Mouse (Mus musculus) hindbrain, embryonic 15.5 days (tissue): ENCODE measurements at regions not wholly inside any gene's neighbourhood (a gene's known extent, or its start where the extent isn't known, plus 50 kb on each side); places are given as distances from the start of the nearest gene placed in this dataset.
A peak's percentile ranks its signal among the peaks of the same experiment; 100 is the strongest.
"Not testable (repeated sequence)": the region's sequence is repeated elsewhere in the genome, so short reads cannot be mapped to it uniquely, and the experiment has no call there.

Experiments
- ATAC-seq: fragments of 200-750 bp; cut with Nextera tagmentation; 2 replicates; pipeline ENCODE4 v1.8.0; 2017; ENCODE audit warnings: low read depth, moderate number of reproducible peaks, moderate TSS enrichment; ENCODE audit not compliant: low FRiP score
- H3K27ac ChIP-seq: fragments of 300-500 bp; sonication (generic); replicated peaks from 2 replicates; pipeline ENCODE4 v1.5.1; 2015; ENCODE audit warnings: mild to moderate bottlenecking, inconsistent platforms
- H3K27me3 ChIP-seq: fragments of 300-500 bp; sonication (generic); 2 replicates; pipeline ENCODE4 v1.6.1; 2015; ENCODE audit warnings: control low read depth, inconsistent platforms
- H3K36me3 ChIP-seq: fragments of 300-500 bp; sonication (generic); 2 replicates; pipeline ENCODE4 v1.6.1; 2015; ENCODE audit warnings: control low read depth, inconsistent platforms
- H3K4me1 ChIP-seq: fragments of 300-500 bp; sonication (generic); replicated peaks from 2 replicates; pipeline ENCODE4 v1.6.1; 2015; ENCODE audit warnings: control low read depth, inconsistent platforms
- H3K4me2 ChIP-seq: fragments of 300-500 bp; sonication (generic); 2 replicates; pipeline ENCODE4 v1.6.1; 2015; ENCODE audit warnings: moderate library complexity, mild to moderate bottlenecking, inconsistent platforms
- H3K4me3 ChIP-seq: fragments of 300-500 bp; sonication (generic); 2 replicates; pipeline ENCODE4 v1.5.1; 2015; ENCODE audit warnings: mild to moderate bottlenecking, inconsistent platforms
- H3K9ac ChIP-seq: fragments of 300-500 bp; sonication (generic); 2 replicates; pipeline ENCODE4 v1.6.1; 2015; ENCODE audit warnings: inconsistent platforms
- H3K9me3 ChIP-seq: fragments of 300-500 bp; sonication (generic); 2 replicates; pipeline ENCODE4 v1.6.1; 2016; ENCODE audit warnings: control low read depth, inconsistent platforms
- WGBS: fragments of 180-500 bp; shearing (Covaris S2); methylation state at CpG from one replicate; pipeline ENCODE4 v1.1.7; 2015; 5-methylcytosine and 5-hydroxymethylcytosine counted together

- no peaks in the 10 kb centered on the region for H3K27me3 ChIP-seq
- WGBS, result 42% methylated on average over 7 of the region's 7 CpGs
- no peaks in the 10 kb centered on the region for H3K36me3 ChIP-seq
- H3K4me2 ChIP-seq, result no peak overlapping the region
- H3K27ac ChIP-seq, result no peak overlapping the region
- no peak overlapping the region for H3K4me3 ChIP-seq
- no peaks in the 10 kb centered on the region for H3K9me3 ChIP-seq
- H3K4me1 ChIP-seq, result no peaks in the 10 kb centered on the region
- H3K9ac ChIP-seq, result no peak overlapping the region
- no peak for ATAC-seq
These were observed 226.5 kb downstream of the Ppp1r3a start for GRCm38 (mm10) chr6:14528564-14528963.

GRCm38 (mm10) chr6:14522742-14523141 lies 232.3 kb downstream of the Ppp1r3a start:
- Histone ChIP-seq H3K27me3 (no peaks in the 10 kb centered on the region), H3K36me3 (no peaks in the 10 kb centered on the region), H3K4me3 (no peak overlapping the region), H3K9ac (no peak overlapping the region), H3K9me3 (no peaks in the 10 kb centered on the region), H3K4me1 (no peaks in the 10 kb centered on the region), H3K27ac (no peak overlapping the region), H3K4me2 (no peak overlapping the region)
- WGBS, result 24% methylated on average over 2 of the region's 2 CpGs
- ATAC-seq, result no peak

GRCm38 (mm10) chr6:14521321-14521720 lies 233.8 kb downstream of the Ppp1r3a start:
- H3K4me1 ChIP-seq, result no peaks in the 10 kb centered on the region

GRCm38 (mm10) chr6:14504171-14504570 lies 250.9 kb downstream of the Ppp1r3a start:
- no peaks in the 10 kb centered on the region for H3K4me1 ChIP-seq
- no peaks in the 10 kb centered on the region for H3K36me3 ChIP-seq
- peak; percentile 63 for ATAC-seq
- H3K27ac ChIP-seq, result no peak overlapping the region
- 37% methylated on average over 1 of the region's 1 CpGs for WGBS
- H3K4me2 ChIP-seq, result no peak overlapping the region
- no peak overlapping the region for H3K9ac ChIP-seq
- no peak overlapping the region for H3K4me3 ChIP-seq
- no peaks in the 10 kb centered on the region for H3K27me3 ChIP-seq
- H3K9me3 ChIP-seq, result no peaks in the 10 kb centered on the region

More at GRCm38 (mm10) chr6:14521321-14521720, 233.8 kb downstream of the Ppp1r3a start:
- Histone ChIP-seq H3K9me3 (no peaks in the 10 kb centered on the region), H3K9ac (no peak overlapping the region), H3K27me3 (no peaks in the 10 kb centered on the region), H3K27ac (no peak overlapping the region), H3K4me3 (no peak overlapping the region), H3K36me3 (no peaks in the 10 kb centered on the region), H3K4me2 (no peak overlapping the region)
- WGBS, result 89% methylated on average over 1 of the region's 1 CpGs
- ATAC-seq, result no peak

GRCm38 (mm10) chr6:14500663-14501062 lies 254.4 kb downstream of the Ppp1r3a start:
- Histone ChIP-seq H3K9ac (no peak overlapping the region), H3K9me3 (no peaks in the 10 kb centered on the region), H3K36me3 (no peaks in the 10 kb centered on the region), H3K4me2 (no peak overlapping the region), H3K27me3 (no peaks in the 10 kb centered on the region), H3K27ac (no peak overlapping the region), H3K4me3 (no peak overlapping the region), H3K4me1 (no peaks in the 10 kb centered on the region)
- 93% methylated on average over 2 of the region's 2 CpGs for WGBS
- ATAC-seq, result no peak

GRCm38 (mm10) chr6:14499882-14500281 lies 255.2 kb downstream of the Ppp1r3a start:
- H3K4me3 ChIP-seq, H3K9ac ChIP-seq, H3K36me3 ChIP-seq, H3K27ac ChIP-seq, H3K4me1 ChIP-seq, ATAC-seq, H3K27me3 ChIP-seq, H3K9me3 ChIP-seq, H3K4me2 ChIP-seq: not testable (repeated sequence)
- 64% methylated on average over 1 of the region's 1 CpGs for WGBS

GRCm38 (mm10) chr6:14486642-14487041 lies 268.4 kb downstream of the Ppp1r3a start:
- H3K36me3 ChIP-seq, H3K4me1 ChIP-seq, H3K4me2 ChIP-seq, H3K9me3 ChIP-seq, H3K27ac ChIP-seq, H3K4me3 ChIP-seq, H3K27me3 ChIP-seq, ATAC-seq, H3K9ac ChIP-seq: not testable (repeated sequence)
- 71% methylated on average over 3 of the region's 3 CpGs for WGBS

- Histone ChIP-seq H3K4me3 (no peak overlapping the region), H3K27me3 (no peaks in the 10 kb centered on the region), H3K36me3 (no peaks in the 10 kb centered on the region), H3K9ac (no peak overlapping the region), H3K4me1 (no peaks in the 10 kb centered on the region), H3K4me2 (no peak overlapping the region), H3K27ac (no peak overlapping the region), H3K9me3 (no peaks in the 10 kb centered on the region)
- 85% methylated on average over 1 of the region's 1 CpGs for WGBS
- no peak for ATAC-seq
These were observed 298.7 kb downstream of the Ppp1r3a start for GRCm38 (mm10) chr6:14456394-14456793.

- H3K4me2 ChIP-seq, H3K4me3 ChIP-seq, H3K36me3 ChIP-seq, H3K9me3 ChIP-seq, ATAC-seq, H3K27ac ChIP-seq, H3K27me3 ChIP-seq, H3K4me1 ChIP-seq, H3K9ac ChIP-seq: not testable (repeated sequence)
- WGBS, result 82% methylated on average over 3 of the region's 3 CpGs
These were observed 301.8 kb downstream of the Ppp1r3a start for GRCm38 (mm10) chr6:14453321-14453720.

GRCm38 (mm10) chr6:14431751-14432150 lies 323.3 kb downstream of the Ppp1r3a start:
- Histone ChIP-seq H3K27me3 (no peaks in the 10 kb centered on the region), H3K9ac (no peak overlapping the region), H3K4me3 (no peak overlapping the region), H3K36me3 (no peaks in the 10 kb centered on the region), H3K4me2 (no peak overlapping the region), H3K4me1 (no peaks in the 10 kb centered on the region), H3K27ac (no peak overlapping the region), H3K9me3 (no peaks in the 10 kb centered on the region)
- no peak for ATAC-seq
- WGBS, result 72% methylated on average over 1 of the region's 1 CpGs

GRCm38 (mm10) chr6:14409772-14410171 lies 345.3 kb downstream of the Ppp1r3a start:
- no peaks in the 10 kb centered on the region for H3K36me3 ChIP-seq
- no peaks in the 10 kb centered on the region for H3K27me3 ChIP-seq
- no peaks in the 10 kb centered on the region for H3K9me3 ChIP-seq
- H3K4me2 ChIP-seq, result no peak overlapping the region
- WGBS, result 15% methylated on average over 4 of the region's 4 CpGs
- H3K4me1 ChIP-seq, result no peaks in the 10 kb centered on the region
- no peak overlapping the region for H3K9ac ChIP-seq
- H3K27ac ChIP-seq, result no peak overlapping the region
- peak; percentile 65; the same call in 1 of the 2 replicates for ATAC-seq
- no peak overlapping the region for H3K4me3 ChIP-seq

- Histone ChIP-seq H3K4me2 (no peak overlapping the region), H3K36me3 (no peaks in the 10 kb centered on the region), H3K4me1 (no peaks in the 10 kb centered on the region), H3K27ac (no peak overlapping the region), H3K4me3 (no peak overlapping the region), H3K27me3 (no peaks in the 10 kb centered on the region), H3K9me3 (no peaks in the 10 kb centered on the region), H3K9ac (no peak overlapping the region)
- 78% methylated on average over 1 of the region's 1 CpGs for WGBS
- no peak for ATAC-seq
These were observed 347.3 kb downstream of the Ppp1r3a start for GRCm38 (mm10) chr6:14407754-14408153.

- no peak overlapping the region for H3K9ac ChIP-seq
- H3K36me3 ChIP-seq, result no peaks in the 10 kb centered on the region
- no peak for ATAC-seq
- H3K27me3 ChIP-seq, result no peaks in the 10 kb centered on the region
- H3K9me3 ChIP-seq, result 0 out of 2 replicates have a peak, but pooled peaks cover 3% of the 10 kb centered on the region
- no peak overlapping the region for H3K27ac ChIP-seq
- no peak overlapping the region for H3K4me2 ChIP-seq
- H3K4me3 ChIP-seq, result no peak overlapping the region
- H3K4me1 ChIP-seq, result no peaks in the 10 kb centered on the region
- WGBS, result 90% methylated on average over 5 of the region's 5 CpGs
These were observed 396.8 kb downstream of the Ppp1r3a start for GRCm38 (mm10) chr6:14358280-14358679.
